Mouse (Mus musculus) cortical plate, adult 2 months (tissue): ENCODE results near the gene Frmd4b. TPM values are rescaled to one million over a fixed set of nuclear protein-coding genes. Genes with fewer than 3 reads are reported as not detected.

Experiments used
- H3K27ac ChIP-seq: fragments of 200-500 bp; 2 replicates; pipeline ENCODE4 v1.5.1; 2012; ENCODE audit warnings: low read length, control low read depth, inconsistent platforms; ENCODE audit not compliant: insufficient read depth
- H3K4me1 ChIP-seq: fragments of 200-500 bp; 2 replicates; pipeline ENCODE4 v1.6.1; 2011; ENCODE audit warnings: low read length; ENCODE audit not compliant: control insufficient read depth, insufficient read depth
- H3K4me3 ChIP-seq: fragments of 200-500 bp; 2 replicates; pipeline ENCODE4 v1.5.1; 2011; ENCODE audit warnings: mild to moderate bottlenecking, low read length, control low read depth; ENCODE audit not compliant: insufficient read depth
- CTCF ChIP-seq: fragments of 200-500 bp; IDR thresholded peaks from 2 replicates; pipeline ENCODE4 v1.5.1; 2011; ENCODE audit warnings: mild to moderate bottlenecking, control low read depth, low read length; ENCODE audit not compliant: insufficient read depth; ENCODE audit errors: extremely low read depth
- POLR2A ChIP-seq: fragments of 200-500 bp; IDR thresholded peaks from 2 replicates; pipeline ENCODE4 v1.6.1; 2011; ENCODE audit warnings: mild to moderate bottlenecking, low read length, control low read depth; ENCODE audit not compliant: insufficient read depth; ENCODE audit errors: extremely low read depth
- polyA plus RNA-seq: library from polyadenylated mRNA; depleted of rRNA; stranded (reverse); fragments of >200 nt; gene quantifications from 2 replicates; pipeline ENCODE4 v1.2.3, GENCODE M21; 2012

The Frmd4b gene
- polyA plus RNA-seq, 1 experiment = 17.1 TPM

GRCm38 (mm10) chr6:97557147-97557546, 60.2 kb downstream of the Frmd4b start:
- Histone ChIP-seq H3K4me3 (no peak overlapping the region), H3K27ac (no peak overlapping the region), H3K4me1 (no peaks in the 10 kb centered on the region)
- no peak for TF ChIP-seq POLR2A
- no peak for TF ChIP-seq CTCF

DNA sequence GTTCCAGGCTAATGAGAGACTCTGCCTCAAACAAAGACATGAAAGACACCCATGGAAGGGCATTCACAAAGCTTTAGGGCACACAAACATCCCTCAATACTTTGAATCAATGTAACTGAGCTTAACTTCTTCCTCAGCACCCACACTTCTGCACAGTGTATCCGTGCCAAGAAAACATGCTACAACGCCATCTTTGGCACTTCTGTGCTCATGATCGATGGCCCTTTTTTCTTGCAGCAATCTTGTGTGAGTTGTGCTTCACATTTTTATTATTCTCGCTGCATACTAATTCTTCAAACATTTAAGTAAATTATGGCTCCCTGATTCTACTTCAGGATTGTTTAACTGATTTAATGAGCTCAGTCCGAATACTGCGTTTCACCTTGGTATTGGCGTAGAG, 61.7 kb downstream of the Frmd4b start:
- no peaks in the 10 kb centered on the region for H3K4me1 ChIP-seq
- H3K4me3 ChIP-seq = no peak overlapping the region
- TF ChIP-seq POLR2A (no peak), CTCF (no peak)
- H3K27ac ChIP-seq = no peak overlapping the region

DNA sequence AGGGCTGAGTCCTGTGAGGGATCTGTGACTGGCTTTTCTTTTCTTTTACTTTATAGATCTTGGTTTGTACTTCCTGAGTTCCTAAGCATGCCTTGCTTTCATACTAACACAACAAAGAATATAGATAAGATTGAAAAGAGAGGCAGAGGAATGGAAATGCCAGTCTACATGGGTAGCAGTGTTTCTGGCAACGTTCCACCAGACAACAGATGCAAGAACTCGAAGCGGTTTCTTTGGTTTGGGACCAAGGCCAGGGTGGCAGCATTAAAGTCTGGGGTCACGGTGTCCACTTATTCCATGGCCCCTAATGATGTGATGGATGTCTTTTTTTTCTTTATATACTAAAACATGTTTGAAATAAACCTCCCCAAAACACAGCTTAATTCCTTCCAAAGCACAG, 63.9 kb downstream of the Frmd4b start:
- Histone ChIP-seq H3K4me3 (no peak overlapping the region), H3K27ac (no peak overlapping the region), H3K4me1 (no peaks in the 10 kb centered on the region)
- TF ChIP-seq CTCF = no peak
- TF ChIP-seq POLR2A = no peak

DNA sequence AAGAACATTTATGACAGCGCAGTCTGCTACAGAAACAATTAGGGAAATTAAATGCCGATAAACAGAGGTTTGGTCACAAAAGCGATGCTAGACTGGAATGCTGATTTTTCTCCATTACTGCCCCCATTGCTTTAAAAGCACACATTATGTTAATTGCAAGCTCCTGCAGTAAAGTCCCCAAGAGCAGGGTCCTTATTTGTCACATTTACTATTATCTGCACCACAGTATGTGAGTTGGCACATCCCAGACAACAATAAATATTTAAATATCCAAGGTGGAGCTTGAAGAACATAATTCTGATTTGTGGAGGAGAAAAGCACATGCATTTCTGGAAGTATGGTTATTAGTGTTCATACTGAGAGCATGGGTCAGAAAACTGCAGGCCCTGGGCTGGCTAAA, 64.8 kb downstream of the Frmd4b start:
- H3K4me1 ChIP-seq = no peaks in the 10 kb centered on the region

DNA sequence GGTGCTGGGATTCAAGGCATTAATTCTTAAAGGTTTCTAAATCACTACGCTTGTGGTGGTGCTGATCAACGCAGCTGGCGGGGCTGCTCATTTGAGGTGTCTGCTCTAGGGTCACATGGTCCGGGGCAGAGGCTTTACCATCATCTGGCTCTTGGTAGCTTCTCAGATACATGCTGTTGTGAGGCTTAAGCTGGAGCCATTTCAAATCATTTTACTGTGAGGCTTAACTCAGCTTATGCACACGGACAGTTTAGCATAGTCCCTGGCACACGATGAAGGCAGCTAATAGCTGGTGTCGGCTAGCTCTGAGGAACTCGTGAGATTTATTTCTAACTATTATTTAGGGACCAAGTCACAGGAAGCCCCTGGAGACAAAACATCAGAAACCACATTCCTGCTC, 65.5 kb downstream of the Frmd4b start:
- TF ChIP-seq POLR2A (no peak), CTCF (no peak)
- H3K4me1 ChIP-seq = no peaks in the 10 kb centered on the region
- no peak overlapping the region for H3K27ac ChIP-seq
- H3K4me3 ChIP-seq = no peak overlapping the region

More for the DNA sequence above, 64.8 kb downstream of the Frmd4b start:
- no peak overlapping the region for H3K4me3 ChIP-seq
- H3K27ac ChIP-seq = no peak overlapping the region
- TF ChIP-seq POLR2A (no peak), CTCF (no peak)

DNA sequence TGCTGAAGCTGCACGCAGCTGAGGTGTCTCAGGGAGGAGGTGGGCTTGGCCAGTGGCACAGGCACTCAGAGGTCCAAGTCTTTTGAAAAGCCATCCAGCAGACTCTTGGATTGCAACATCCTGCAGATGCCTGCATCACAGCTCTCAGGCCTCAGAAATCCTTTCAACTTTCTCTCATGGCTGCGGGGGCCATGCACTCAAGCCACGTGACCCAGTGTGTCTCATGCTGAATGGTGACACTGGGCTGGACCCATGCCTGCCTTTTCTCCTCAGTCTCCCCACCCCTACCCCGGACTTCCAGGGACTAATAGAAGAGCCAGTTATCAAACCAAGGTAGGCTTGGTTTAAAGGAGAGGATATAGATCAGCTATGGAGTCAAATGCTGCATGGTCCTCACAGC, 66.2 kb downstream of the Frmd4b start:
- Histone ChIP-seq H3K4me1 (no peaks in the 10 kb centered on the region), H3K4me3 (no peak overlapping the region), H3K27ac (no peak overlapping the region)
- TF ChIP-seq POLR2A (no peak), CTCF (no peak)

GRCm38 (mm10) chr6:97540458-97540857, 76.9 kb downstream of the Frmd4b start:
- H3K27ac ChIP-seq = no peak overlapping the region
- no peak overlapping the region for H3K4me3 ChIP-seq
- no peaks in the 10 kb centered on the region for H3K4me1 ChIP-seq
- TF ChIP-seq POLR2A (no peak), CTCF (no peak)

DNA sequence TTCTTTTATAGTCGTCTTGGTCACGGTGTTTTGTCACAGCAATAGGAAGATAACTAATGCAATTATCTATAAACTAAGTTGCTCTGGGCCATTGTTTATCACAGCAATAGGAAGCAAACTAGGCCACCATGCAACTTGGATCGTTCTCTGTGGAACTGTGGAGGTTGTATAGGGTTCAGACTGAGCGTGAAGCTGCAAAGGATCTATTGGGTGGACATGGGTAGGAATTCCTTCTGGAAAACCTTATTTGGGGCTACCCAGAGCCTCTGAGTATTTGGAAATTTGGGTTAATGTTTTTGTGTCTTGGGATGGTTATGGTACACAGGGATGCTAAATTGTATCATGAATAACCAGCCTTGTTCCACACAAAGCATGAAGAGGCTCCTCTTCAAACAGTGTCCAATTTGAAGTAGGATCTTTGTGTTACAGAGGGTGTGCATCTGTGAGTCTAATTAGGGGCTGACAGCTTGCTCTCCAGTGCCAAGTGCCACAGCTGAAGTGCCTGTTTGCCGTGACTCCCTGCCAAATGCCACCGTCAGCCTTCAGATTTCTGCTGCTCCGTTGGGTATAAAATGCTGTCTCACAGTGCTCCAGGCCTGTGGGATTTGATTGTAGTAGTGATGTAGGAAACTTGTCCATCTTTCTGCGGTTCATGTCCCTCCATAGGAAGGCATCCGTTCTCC, 81.4 kb downstream of the Frmd4b start:
- H3K27ac ChIP-seq = no peak overlapping the region

DNA sequence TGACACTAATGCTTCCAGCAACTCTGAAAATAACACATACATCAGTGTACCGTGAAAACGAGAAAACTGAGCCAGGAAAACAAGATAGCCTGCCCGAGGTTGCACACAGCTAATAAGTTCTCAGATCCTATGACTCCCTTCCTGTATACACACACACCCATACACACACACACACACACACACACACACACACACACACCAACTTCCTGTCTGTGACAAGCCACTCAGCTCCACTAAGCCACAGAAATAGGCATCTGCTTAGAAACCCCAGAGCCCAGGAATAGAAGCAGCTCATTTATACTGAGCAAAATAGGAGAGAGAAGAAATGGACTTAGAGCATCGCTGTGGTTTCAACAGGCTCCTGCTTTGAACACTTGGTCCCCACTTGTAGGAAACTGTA, 86.3 kb downstream of the Frmd4b start:
- Histone ChIP-seq H3K4me1 (no peaks in the 10 kb centered on the region), H3K4me3 (no peak overlapping the region), H3K27ac (no peak overlapping the region)
- TF ChIP-seq POLR2A (no peak), CTCF (no peak)

More for the DNA sequence above, 81.4 kb downstream of the Frmd4b start:
- Histone ChIP-seq H3K4me3 (no peak overlapping the region), H3K4me1 (no peaks in the 10 kb centered on the region)
- no peak for TF ChIP-seq CTCF
- TF ChIP-seq POLR2A = no peak

DNA sequence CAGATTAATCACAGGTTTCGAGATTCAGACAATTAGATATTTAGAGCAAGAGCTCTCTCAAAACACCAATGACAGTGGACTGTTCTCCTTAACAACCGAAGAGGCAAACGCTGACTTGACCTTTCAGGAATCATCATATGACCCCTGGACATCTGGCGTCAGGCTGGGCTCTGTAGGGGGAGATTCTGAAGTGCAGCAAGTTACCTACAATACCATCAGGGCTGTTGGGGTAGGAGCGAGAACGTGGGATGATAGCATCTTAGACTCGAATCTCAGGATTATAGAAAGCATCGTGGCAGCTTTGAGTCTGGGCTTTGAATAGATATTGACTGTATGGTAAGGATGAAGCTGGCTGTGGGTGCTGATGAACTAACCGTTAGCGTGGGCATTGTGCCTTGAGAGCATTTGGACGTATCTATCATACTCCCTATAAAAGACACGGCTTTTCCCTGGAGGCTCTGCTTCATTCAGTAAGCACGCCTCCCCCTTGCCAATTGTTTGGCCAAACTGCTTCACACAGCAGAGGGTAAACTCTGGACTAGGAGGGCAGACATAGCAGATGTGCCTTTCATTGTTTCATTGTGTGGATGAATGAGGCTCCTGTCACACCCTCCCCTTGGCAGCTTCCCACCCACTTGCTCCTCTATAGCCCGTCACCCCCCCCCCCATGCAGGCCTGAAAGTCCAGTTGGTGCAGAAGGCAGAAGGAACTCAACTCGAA, 88.2 kb downstream of the Frmd4b start:
- Histone ChIP-seq H3K4me3 (no peak overlapping the region), H3K4me1 (no peaks in the 10 kb centered on the region), H3K27ac (no peak overlapping the region)
- TF ChIP-seq CTCF = no peak
- no peak for TF ChIP-seq POLR2A
